Mouse (Mus musculus): ENCODE data around the gene 1700016D06Rik. TPM values are rescaled to one million over a fixed set of nuclear protein-coding genes. Genes with fewer than 3 reads are reported as not detected.

1700016D06Rik gene
- total RNA-seq, 2 experiments from 2014 or later: not detected

Small RNA genes within 50 kb of the gene (microRNA-seq; reads per million reads assigned to microRNA genes)
- 3.2 to 4.7 reads per million in 2 experiments for gene Mir7238

Other genes starting within 250 kb of the 1700016D06Rik start
- gene Rab20, start 222.4 kb downstream of the 1700016D06Rik start, total RNA-seq (2021): under 1 TPM in 1 of 2 experiments, not detected in 1; 0.62 TPM
- gene Naxd, start 203.6 kb downstream of the 1700016D06Rik start, total RNA-seq (2021): 10 to 100 TPM; 51.0 to 55.9 TPM
- 10 to 100 TPM; 19.2 to 19.6 TPM for gene Cars2, start 150.3 kb downstream of the 1700016D06Rik start, total RNA-seq (2021)
- 10 to 100 TPM; 44.9 to 45.3 TPM for gene Ing1, start 145.5 kb downstream of the 1700016D06Rik start, total RNA-seq (2021)
- gene Ankrd10, start 65.3 kb downstream of the 1700016D06Rik start, total RNA-seq (2021): 10 to 100 TPM; 44.9 to 59.9 TPM
- 100 to 1,000 TPM; 137 to 142 TPM for gene Arhgef7, start 26.7 kb upstream of the 1700016D06Rik start, total RNA-seq (2021)
- 1 to 10 TPM in 1 of 2 experiments, under 1 TPM in 1; 0.89 to 1.3 TPM for gene Tex29, start 139.4 kb upstream of the 1700016D06Rik start, total RNA-seq (2021)

Measured in left cerebral cortex, postnatal 25 days (tissue).